Mouse (Mus musculus) olfactory bulb, adult 2 months (tissue): ENCODE measurements around the gene Ctnna3. TPM values are rescaled to one million over a fixed set of nuclear protein-coding genes. Genes with fewer than 3 reads are reported as not detected.
"Not testable (repeated sequence)": the region's sequence is repeated elsewhere in the genome, so short reads cannot be mapped to it uniquely, and the experiment has no call there.

ENCODE experiments used
- H3K27ac ChIP-seq: fragments of 200-500 bp; 2 replicates; pipeline ENCODE4 v1.5.1; 2012; ENCODE audit warnings: low read depth, low read length; ENCODE audit not compliant: insufficient read depth
- H3K4me1 ChIP-seq: fragments of 200-500 bp; 2 replicates; pipeline ENCODE4 v1.6.1; 2012; ENCODE audit warnings: low read length; ENCODE audit not compliant: control insufficient read depth, insufficient read depth
- H3K4me3 ChIP-seq: fragments of 200-500 bp; 2 replicates; pipeline ENCODE4 v1.5.1; 2012; ENCODE audit warnings: mild to moderate bottlenecking, low read depth, low read length, moderate library complexity; ENCODE audit not compliant: insufficient read depth
- CTCF ChIP-seq: fragments of 200-500 bp; IDR thresholded peaks from 2 replicates; pipeline ENCODE4 v1.5.1; 2012; ENCODE audit warnings: low read depth, mild to moderate bottlenecking, low read length, moderate library complexity; ENCODE audit not compliant: insufficient read depth
- POLR2A ChIP-seq: fragments of 200-500 bp; IDR thresholded peaks from 2 replicates; pipeline ENCODE4 v1.6.1; 2012; ENCODE audit warnings: mild to moderate bottlenecking, low read depth, low read length, moderate library complexity; ENCODE audit not compliant: insufficient read depth
- WGBS: fragments of 180-500 bp; shearing (Covaris S2); methylation state at CpG from one replicate; pipeline ENCODE4 v1.1.7; 2018; 5-methylcytosine and 5-hydroxymethylcytosine counted together
- polyA plus RNA-seq: library from polyadenylated mRNA; stranded (reverse); fragments of >200 nt; gene quantifications from 2 replicates; pipeline ENCODE4 v1.2.4, GENCODE M21; 2012; ENCODE audit warnings: low replicate concordance; ENCODE audit not compliant: missing spikeins, insufficient read depth, insufficient read length

Ctnna3 gene
- polyA plus RNA-seq, 1 experiment, result not detected

GRCm38 (mm10) chr10:64275143-64275542, 845.2 kb downstream of the Ctnna3 start:
- H3K4me3 ChIP-seq, result no peak overlapping the region
- H3K4me1 ChIP-seq, result no peaks in the 10 kb centered on the region
- WGBS, result 75% methylated on average over 1 of the region's 1 CpGs
- TF ChIP-seq POLR2A (no peak), CTCF (no peak)
- no peak overlapping the region for H3K27ac ChIP-seq

GRCm38 (mm10) chr10:64278836-64279235, 848.9 kb downstream of the Ctnna3 start:
- 72% methylated on average over 2 of the region's 2 CpGs for WGBS

GRCm38 (mm10) chr10:64305802-64306201, 875.9 kb downstream of the Ctnna3 start:
- TF ChIP-seq POLR2A, result no peak
- TF ChIP-seq CTCF, result no peak
- no peak overlapping the region for H3K27ac ChIP-seq
- no peak overlapping the region for H3K4me3 ChIP-seq

More at GRCm38 (mm10) chr10:64278836-64279235, 848.9 kb downstream of the Ctnna3 start:
- Histone ChIP-seq H3K4me1 (no peaks in the 10 kb centered on the region), H3K4me3 (no peak overlapping the region), H3K27ac (no peak overlapping the region)
- TF ChIP-seq POLR2A (no peak), CTCF (no peak)

GRCm38 (mm10) chr10:64311622-64312292, 881.9 kb downstream of the Ctnna3 start:
- no peak for TF ChIP-seq CTCF
- no peak for TF ChIP-seq POLR2A
- WGBS, result 92% methylated on average over 2 of the region's 2 CpGs
- no peaks in the 10 kb centered on the region for H3K4me1 ChIP-seq
- H3K4me3 ChIP-seq, result no peak overlapping the region
- H3K27ac ChIP-seq, result no peak overlapping the region

More at GRCm38 (mm10) chr10:64305802-64306201, 875.9 kb downstream of the Ctnna3 start:
- H3K4me1 ChIP-seq, result no peaks in the 10 kb centered on the region

- TF ChIP-seq POLR2A (no peak), CTCF (no peak)
- H3K4me1 ChIP-seq, result no peaks in the 10 kb centered on the region
- no peak overlapping the region for H3K27ac ChIP-seq
- WGBS, result 93% methylated on average over 7 of the region's 7 CpGs
- no peak overlapping the region for H3K4me3 ChIP-seq
Measured at GRCm38 (mm10) chr10:64320332-64320731, 890.4 kb downstream of the Ctnna3 start.

- Histone ChIP-seq H3K4me3 (no peak overlapping the region), H3K4me1 (peaks cover 2% of the 10 kb centered on the region), H3K27ac (no peak overlapping the region)
- 34% methylated on average over 4 of the region's 4 CpGs for WGBS
- TF ChIP-seq CTCF (no peak), POLR2A (no peak)
Measured at GRCm38 (mm10) chr10:64342702-64343379, 912.9 kb downstream of the Ctnna3 start.

- WGBS, result 72% methylated on average over 3 of the region's 3 CpGs
- no peak overlapping the region for H3K27ac ChIP-seq
- no peaks in the 10 kb centered on the region for H3K4me1 ChIP-seq
- no peak overlapping the region for H3K4me3 ChIP-seq
- TF ChIP-seq CTCF (no peak), POLR2A (no peak)
Measured at GRCm38 (mm10) chr10:64373288-64373687, 943.4 kb downstream of the Ctnna3 start.

GRCm38 (mm10) chr10:64377751-64378150, 947.9 kb downstream of the Ctnna3 start:
- no peaks in the 10 kb centered on the region for H3K4me1 ChIP-seq
- TF ChIP-seq CTCF (no peak), POLR2A (no peak)
- no peak overlapping the region for H3K27ac ChIP-seq
- no peak overlapping the region for H3K4me3 ChIP-seq
- WGBS, result 92% methylated on average over 4 of the region's 4 CpGs

GRCm38 (mm10) chr10:64396579-64396978, 966.7 kb downstream of the Ctnna3 start:
- Histone ChIP-seq H3K27ac (no peak overlapping the region), H3K4me3 (no peak overlapping the region), H3K4me1 (no peaks in the 10 kb centered on the region)
- TF ChIP-seq CTCF (no peak), POLR2A (no peak)
- WGBS, result 74% methylated on average over 2 of the region's 2 CpGs

GRCm38 (mm10) chr10:64418396-64418795, 988.5 kb downstream of the Ctnna3 start:
- not testable (repeated sequence) for H3K27ac ChIP-seq, H3K4me1 ChIP-seq, H3K4me3 ChIP-seq
- WGBS, result 72% methylated on average over 1 of the region's 1 CpGs
